Mouse (Mus musculus) heart, postnatal 14 days (tissue): ENCODE measurements at regions not wholly inside any gene's neighbourhood (a gene's known extent, or its start where the extent isn't known, plus 50 kb on each side); places are given as distances from the start of the nearest gene placed in this dataset.
"Not testable (repeated sequence)": the region's sequence is repeated elsewhere in the genome, so short reads cannot be mapped to it uniquely, and the experiment has no call there.

ENCODE experiments used
- DNase-seq, 2 experiments: peaks; one replicate each; pipeline ENCODE4 v3.0.0; 2021 to 2022
- intact Hi-C: fragments of 180-260 bp; cut with DNase I; formaldehyde crosslinking; loops from one replicate; pipeline ENCODE4 v1.15.1; 2025

DNA sequence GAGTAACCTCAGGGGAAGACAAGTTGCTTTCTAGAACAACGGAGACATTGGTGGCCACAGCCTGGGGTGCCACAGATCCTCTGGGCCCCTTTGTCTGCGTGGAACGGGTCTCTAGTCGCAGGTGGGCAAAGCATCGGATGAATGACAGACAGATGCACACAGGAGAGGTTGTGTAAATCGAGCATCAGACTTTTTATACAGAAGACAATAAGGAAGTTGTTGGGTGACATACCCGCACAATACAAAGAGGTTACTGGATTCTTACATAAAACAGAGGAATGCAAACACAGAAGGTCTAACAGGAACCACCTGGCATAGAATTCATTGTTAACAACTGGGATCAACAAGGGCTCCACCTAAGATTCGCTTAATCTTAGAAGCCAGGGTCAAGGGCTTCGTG lies 127.5 kb downstream of the Nr2f2 start:
- intact Hi-C loops, DNase-seq: not testable (repeated sequence)

DNA sequence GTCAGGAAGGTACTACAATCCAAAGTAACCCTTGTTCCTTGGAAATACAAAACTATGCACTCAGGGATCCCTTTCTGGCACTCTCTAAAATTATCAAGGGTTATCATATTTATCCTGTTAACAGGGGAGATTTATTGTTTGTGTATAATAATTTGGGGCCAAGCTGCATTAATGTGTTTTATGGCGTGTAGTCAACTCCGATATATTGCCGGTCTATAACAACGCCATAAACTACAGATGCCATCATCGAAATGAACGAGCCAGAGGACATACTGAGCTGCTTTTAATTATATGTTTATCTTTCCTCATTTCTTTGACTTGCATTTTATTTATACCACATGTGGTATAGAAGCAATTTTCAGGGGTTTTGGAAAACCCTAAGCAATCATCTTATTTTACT lies 147.2 kb downstream of the Nr2f2 start:
- DNase-seq, result no peak
- intact Hi-C loops, result no loop called here

DNA sequence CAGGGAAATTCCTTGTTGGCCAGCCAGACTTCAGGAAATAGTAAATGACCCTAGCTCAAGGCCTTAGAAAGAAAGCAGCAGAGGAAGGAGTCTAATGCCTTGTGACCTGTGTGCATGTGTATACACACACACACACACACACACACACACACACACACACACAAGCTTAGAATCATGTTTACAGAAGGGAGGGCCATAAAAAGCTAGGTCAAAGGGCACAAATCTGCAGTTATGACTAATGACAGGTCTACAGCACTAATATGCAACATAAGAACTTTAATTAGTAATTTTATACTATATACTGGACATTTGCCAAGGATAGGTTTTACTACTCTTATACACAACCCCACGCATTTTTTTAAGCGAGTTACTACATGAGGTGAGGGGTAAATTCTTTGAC lies 149.4 kb downstream of the Nr2f2 start:
- intact Hi-C loops, result no loop called here

DNA sequence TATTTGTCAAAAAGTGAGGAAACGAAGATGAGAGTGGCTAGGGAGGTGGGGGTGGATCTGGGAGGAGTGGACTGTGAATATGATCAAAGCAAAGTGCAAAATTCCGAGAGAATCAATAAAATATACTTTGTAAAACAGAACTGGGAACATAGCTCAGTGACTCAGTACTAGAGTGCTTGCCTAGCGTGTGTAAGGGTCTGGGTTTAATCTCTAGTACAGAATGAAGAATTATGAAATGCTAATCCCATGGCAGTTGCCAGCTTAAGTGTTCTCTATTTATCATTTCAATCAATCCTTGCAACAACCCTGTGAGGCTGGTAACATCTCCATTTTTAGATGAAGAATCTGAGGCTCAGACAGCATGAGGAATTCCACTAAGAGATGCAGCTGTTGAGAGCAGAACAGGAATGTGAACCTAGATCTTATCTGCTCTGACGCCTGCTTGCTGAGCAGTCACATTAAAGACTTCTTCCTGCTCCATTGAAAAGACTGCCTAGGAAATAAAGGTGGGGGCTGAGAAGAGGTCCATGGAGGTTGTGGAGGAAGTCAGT lies 152.5 kb downstream of the Nr2f2 start:
- intact Hi-C loops, result no loop called here
- no peak for DNase-seq

More for the DNA sequence above, 149.4 kb downstream of the Nr2f2 start:
- no peak for DNase-seq

DNA sequence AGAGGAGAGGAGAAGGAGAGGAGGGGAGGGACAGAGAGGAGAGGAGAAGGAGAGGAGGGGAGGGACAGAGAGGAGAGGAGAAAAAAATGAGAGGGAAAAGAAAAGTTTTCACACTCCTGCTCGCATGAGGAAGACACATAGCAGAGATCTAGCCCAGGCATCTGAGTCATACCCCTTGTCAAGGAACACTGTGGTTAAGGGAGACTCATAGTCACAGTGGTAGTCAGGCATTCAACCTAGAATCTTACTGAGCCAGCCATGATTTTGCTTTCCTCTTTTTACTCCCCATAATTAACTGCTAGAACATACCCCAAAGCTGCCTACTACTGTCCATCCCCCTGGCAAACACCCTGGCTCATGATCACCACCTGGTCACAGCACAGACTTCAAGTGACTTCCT lies 160.6 kb downstream of the Nr2f2 start:
- intact Hi-C loops, result no loop called here
- no peak for DNase-seq

DNA sequence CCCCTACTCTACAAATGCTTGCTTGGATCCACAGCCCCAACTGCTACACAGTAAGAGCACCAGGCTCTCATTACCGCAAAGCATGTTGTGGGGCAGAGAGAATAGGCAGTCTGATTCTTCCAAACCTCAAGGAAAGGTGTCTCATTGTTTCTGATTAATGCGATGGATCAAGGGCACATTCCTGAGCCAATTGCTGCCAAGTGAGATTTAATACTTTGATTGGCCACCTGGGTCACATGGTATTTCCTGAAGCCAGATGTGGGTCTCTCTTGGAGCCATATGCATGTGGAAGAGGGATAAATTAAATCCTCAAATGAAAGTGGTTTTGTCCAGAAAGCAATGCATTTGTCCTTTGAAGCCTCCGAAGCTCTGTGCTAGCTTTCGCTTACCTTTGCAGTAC lies 166.3 kb downstream of the Nr2f2 start:
- no peak for DNase-seq
- intact Hi-C loops, result no loop called here

DNA sequence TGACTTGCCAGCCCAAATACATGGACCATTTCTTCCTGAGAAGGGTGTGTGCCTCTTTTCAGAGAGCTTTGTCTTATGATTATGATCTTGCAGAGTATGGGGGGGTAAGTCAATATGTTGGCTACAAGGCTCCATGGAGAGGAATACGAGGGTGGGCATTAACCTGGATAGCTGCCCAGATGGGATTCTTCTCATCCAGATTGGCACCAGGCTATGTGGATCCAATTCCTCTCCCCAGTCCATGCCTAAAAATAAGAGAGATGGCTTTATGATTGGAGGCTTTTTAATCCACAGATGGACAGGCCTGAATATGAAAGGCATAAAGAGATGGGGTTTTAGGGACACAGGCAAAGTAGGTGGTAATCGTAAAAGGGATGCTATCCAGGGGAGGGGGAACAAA lies 187.6 kb downstream of the Nr2f2 start:
- no peak for DNase-seq
- intact Hi-C loops, result no loop called here

DNA sequence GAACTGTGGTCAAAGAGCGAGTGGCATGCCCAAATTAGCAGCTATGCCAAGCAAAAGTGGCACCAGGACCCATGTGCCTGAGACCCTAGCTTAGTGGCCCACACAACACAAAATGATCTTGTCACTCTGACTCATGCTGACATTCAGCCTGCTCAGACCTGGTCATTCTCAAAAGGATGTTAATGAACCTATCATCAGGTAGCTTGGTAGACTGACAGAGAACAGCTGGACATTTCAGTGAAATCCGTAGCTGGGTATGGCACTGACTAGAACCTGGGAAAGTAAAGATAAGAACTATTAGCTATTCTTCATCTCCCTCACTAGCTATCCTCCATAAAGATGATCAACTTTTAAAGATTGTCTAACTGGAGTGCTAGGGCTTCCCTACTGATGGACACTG lies 188.5 kb downstream of the Nr2f2 start:
- intact Hi-C loops, result no loop called here
- DNase-seq, result no peak

DNA sequence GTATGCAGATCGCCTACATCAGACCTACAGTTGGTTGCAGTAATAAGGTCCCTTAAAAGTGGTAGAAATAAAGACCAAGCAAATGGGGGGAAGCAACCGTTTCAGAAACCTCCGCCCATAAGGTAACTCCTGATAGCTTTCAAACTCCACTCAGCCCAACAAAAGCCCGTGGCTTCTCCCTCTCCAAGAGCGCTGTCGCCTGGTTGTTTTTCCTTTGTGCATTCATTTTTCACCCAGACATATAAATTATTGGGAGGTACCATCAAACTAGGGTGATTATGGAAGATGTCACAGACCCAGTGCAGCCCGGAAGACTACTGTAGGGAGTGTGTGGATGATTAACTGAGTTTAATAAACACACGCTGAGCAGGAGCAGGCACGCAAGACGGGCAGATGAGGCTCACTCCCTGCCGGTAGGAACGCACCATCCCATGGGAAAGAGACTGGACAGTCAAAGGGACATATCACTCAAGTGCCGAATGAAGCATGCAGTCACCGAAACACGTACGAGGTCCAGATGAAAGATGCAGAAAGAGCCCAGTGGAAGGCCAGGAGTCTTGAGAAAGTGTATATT lies 189.8 kb downstream of the Nr2f2 start:
- DNase-seq, result no peak
- intact Hi-C loops, result no loop called here

DNA sequence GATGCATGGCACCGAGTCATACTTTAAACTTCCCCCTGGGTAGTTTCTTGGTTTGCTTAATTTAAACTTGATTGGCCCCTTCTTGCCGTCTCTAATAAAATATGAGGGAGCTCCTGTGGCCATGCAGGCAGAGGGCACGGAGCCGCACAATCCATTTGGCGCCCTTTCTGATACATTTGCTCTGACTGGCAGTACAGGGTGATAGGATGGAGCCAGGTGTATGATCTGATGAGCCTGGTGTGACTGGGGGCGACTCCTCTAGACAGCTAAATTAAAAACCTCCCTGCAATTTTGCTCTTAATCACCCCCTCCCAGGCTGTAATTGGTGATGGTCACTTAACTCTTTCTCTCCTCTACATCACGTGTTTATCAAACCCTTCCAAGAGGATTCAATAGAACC lies 190.4 kb downstream of the Nr2f2 start:
- intact Hi-C loops, result no loop called here
- DNase-seq, result no peak

DNA sequence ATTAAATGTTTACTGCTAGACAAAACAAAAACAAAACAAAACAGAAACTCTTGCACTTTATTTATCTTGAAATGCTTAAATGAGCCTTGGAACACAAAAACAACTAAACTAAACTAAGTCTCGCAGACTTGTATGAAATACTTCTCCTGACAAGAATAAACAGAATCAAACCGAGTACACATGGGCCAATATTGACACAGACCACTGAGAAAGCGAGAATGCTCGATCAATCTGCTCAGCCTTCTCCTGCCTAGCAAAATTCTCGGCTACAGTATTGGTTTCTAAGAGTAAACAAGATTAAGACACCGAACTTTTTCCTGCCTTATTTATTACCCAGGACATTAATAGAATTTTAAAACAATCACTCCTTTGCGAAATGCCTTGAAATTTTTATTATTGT lies 194.1 kb downstream of the Nr2f2 start:
- no peak for DNase-seq
- intact Hi-C loops, result no loop called here

DNA sequence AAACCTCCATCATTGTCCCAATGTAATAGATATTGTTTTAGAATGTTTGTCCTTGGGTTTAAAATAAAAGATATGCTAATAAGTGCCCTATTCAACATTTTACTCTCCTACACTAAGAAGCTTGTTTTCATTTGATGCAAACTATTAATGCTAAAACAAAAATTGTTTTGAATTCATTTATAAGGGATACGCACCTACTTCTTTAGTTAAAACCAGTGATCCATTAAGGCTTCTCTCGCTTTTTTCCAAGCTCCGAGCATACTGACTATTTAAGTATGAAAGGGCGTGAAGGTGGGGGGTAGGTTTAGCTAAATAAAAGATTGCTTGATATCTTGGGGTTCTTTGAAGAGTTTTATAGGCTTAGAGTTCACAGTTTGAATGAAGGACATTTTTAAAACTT lies 195.1 kb downstream of the Nr2f2 start:
- intact Hi-C loops, result no loop called here
- no peak for DNase-seq

DNA sequence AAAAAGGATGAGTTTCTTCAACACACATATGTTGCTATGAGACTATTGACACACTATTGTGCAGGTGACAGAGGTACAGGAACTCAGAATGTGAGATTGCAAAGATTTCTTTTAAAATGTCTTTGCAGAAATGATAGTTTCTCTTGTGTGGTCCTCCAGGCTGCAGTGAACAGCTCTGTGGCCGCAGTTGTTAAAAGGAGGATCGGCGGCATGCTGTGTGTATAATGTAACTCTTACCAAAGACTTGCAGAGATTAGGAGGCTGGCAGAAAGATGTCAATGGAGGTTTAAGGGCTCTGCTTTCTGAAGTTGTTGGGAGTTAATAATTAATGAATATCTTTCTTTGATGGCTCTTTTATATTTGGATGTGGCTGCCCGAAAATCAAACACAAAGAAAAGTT lies 198.5 kb downstream of the Nr2f2 start:
- intact Hi-C loops, result no loop called here
- no peak for DNase-seq

DNA sequence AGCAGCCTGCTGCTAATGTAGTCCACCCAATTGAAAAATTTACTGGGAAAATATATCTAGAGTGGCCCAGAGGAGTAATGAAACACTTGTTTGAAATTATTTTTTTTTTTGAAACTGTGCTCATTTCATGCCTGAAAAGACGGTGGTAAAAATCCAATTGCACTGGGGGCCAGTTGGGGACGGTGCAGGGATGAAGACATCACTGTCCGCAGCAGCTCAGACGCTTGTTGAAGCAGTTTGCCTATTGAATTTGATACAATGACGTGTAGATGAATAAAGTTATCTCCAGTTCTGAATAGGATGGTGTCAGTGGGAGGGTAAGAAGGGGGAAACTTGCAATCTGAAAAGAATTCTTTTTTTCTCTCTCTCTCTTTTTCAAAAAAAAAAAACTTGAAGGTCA lies 200.5 kb downstream of the Nr2f2 start:
- intact Hi-C loops, result no loop called here
- DNase-seq, result no peak

DNA sequence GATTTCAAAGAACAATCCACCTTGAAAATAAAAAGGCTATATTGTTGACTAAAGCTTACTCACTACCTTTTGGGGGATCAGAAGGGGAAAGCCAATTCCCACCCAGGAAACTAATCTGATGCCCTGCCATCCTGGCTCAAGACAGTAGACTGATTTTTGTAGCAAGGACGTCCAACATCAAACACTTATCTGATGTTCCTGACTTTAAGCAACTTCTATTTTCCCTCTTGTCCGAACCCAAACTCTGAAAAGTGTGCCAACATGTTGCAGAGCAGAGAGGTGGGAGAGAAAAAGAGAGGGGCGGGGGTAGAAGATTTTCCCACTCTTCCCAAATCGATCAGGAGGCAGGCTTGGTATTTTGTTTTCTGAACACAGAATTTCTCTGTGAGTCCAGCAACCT lies 201.0 kb downstream of the Nr2f2 start:
- intact Hi-C loops, result no loop called here
- no peak for DNase-seq

DNA sequence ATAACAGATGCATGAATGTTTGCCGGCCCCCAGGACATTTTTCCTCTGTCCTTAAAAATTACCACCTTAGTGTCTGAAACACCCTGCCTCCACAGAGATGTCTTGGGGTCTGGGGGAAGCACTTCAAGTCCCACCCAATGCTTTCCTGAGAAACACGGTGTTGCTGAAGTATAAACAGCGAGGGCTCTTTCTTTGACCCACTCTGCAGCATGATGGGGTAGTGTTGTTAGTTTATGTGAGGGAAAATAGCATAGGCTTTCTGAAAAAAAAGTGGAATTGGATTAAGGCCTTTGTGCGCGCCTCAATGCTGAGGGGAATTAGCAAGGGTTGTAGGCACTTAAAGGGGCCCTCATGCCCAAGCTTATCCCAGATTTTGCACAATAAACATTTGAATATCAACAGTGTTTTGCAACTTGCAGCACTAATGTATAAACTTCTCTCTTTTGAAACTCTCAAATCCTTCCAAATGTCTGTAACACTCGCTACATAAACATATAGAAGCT lies 201.8 kb downstream of the Nr2f2 start:
- intact Hi-C loops, result no loop called here
- no peak for DNase-seq

DNA sequence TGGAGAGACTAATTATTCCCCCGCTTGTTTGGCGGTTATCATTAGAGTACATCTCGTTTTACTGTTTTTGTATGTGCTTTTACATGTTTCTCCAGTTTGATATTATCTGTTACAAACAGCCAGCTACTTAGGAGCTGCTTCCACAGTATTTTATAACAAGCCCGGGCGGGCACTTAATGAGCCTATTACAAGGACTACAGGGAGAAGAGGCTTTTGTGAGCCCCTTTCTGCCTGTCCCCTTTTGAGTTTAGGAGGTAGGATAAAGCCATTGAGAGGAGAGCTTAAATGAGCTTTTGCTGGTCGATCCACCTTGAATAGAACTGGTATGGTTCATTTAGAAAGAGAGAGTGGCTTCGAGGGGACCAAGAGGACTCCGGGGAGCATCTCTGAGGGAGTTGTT lies 208.0 kb downstream of the Nr2f2 start:
- intact Hi-C loops, result no loop called here
- DNase-seq, result no peak

DNA sequence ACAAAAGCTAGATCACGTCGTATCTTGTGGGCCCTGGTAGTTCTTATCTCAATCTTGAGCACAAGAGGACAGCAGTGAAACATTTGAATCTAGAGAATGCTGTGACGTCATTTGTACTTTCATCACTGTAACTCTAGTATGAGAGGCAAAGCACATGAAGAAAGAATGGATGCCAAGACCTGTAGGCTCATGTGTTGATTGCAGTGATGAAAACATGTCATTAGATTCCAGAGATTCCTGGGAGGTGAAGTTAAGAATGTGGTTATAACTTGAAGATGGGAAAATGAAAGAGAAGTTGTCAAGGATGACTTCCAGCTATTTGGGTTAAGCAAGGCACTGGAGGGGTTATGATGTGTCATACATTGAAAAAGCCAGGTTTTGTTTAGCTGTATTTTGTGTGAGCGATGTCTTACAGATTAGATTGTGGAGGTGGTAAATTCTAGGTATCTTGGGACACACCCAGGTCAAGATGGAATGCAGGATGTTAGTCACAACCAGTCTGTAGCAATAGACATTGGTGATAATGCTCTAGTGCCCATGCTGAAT lies 221.7 kb downstream of the Nr2f2 start:
- intact Hi-C loops, result no loop called here
- no peak for DNase-seq

DNA sequence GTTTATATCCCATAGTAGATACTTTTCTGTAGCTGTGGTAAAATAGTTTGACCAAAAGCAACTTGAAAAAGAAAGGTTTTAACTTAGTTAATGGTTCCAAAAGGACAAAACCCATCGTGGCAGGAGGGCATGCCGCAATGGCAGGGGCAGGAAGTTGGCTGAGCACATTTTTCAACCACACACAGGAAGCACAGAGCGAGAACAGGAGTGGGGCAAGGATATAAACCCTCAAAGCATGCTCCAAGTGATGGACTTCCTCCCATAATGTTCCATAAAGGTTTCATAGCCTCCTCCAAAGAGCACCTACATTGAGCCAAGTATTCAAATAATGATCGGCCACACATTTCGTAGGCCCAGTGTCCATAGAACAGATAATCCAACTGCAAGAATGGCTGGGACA lies 229.7 kb downstream of the Nr2f2 start:
- intact Hi-C loops, result no loop called here
- DNase-seq, result no peak

DNA sequence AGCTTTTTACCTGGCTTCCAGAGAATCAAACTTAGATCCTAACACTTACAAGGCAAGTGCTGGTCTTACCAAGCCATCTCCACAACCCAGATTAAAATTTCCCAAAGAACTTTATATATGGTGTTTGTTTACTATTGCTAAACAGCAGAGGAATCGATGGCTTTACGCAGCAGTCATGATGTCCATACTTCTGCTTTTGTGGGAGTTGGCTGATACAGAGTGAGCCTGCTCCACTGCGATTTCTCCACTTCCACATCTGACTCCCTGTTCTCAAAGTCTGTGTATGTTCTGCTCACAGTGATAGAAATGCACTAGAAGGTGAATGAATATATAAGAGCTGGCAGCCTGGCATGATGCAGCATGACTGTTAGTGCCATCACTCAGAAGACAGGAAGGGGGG lies 231.1 kb downstream of the Nr2f2 start:
- DNase-seq, result no peak
- intact Hi-C loops, result no loop called here

DNA sequence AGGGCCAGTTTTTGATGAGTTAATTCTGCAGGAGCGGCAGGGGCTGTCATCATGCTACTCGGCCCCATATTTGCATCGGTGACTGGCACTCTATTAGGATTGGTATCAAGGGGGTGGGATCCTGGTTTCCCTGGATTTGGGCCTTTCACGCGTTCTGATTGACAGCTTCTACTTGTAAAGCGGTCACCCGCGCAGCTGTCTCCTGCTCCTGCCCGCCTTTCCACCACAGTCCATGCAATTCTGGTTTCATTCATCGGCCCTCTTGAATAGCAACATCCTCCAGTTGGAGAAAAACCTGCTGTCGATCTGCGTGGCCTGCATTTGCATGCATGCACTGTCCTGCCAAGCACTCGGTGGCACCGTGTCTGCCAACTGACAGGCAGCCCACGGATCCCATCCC lies 236.6 kb downstream of the Nr2f2 start:
- no peak for DNase-seq
- intact Hi-C loops, result no loop called here

DNA sequence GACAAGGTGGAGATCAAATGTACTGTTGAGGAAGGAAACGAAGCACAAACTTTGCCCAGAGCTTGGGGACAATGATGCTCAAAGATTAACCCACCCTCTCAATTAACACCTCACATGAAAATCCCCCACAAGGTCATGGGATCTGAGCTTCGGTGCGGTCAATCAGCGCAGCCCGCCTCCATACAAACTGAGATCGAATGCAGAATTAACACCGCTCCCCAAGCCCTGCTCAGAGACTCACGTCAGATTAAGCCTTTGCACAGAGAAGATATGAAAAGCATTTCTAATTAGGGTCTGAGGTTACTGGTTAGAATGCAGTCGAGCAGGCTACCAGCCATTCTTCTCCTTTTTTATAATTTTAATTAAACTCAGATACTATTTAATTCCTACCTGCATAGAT lies 243.7 kb downstream of the Nr2f2 start:
- intact Hi-C loops, result no loop called here
- no peak for DNase-seq

DNA sequence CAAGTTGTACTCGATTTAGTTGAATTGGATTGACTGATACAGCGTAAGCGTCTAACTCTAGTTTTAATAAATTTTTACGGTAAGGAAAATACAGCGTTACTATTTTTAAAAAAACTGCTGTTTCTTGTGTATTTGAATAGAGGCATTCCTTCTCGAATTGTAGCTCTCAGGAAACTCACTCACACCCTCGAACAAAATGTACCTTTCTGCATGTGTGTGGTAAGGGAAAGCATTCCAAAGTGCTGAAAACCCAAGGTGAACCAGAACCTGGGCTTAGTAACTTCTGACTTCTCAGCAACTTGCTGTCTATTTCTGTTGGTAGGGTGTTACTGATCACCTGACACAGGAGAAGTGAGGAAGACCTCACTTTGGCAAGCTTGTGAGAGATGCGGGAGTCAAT lies 247.0 kb downstream of the Nr2f2 start:
- intact Hi-C loops, result loop anchor here (5.0 kb wide), 1 partner anchor 218 kb away; no protein-coding TSS in a partner anchor
- DNase-seq, result no peak
